Mouse (Mus musculus): ENCODE data around the gene Myocos.

DNA sequence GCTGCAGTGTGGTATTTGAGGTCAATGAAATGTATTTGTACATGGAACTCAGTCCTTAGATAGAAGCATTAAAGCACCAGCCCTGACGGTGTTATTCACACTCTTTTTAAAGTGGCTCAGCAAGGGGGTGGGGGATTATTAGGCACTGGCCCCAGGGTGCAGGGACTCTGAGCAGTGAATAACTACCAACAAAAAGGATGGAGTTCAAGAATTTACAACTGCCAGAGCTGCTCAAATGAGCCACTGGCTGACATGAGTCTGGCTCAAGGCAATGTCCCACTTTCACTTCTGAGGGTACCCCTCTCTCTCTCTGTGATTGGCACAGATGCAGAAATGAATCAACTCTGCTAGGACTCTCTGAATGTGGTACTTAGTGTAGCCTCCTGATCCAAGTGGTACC lies 49.9 kb downstream of the Myocos start:
- TF ChIP-seq CTCF (IDR thresholded peaks at IDR 0.05; ENCODE audit: borderline replicate concordance, insufficient read depth, low read length) (no peak), POLR2A (IDR thresholded peaks at IDR 0.05; ENCODE audit: low read depth, low read length) (no peak)
